Mouse (Mus musculus): ENCODE results near the gene Actl11.

The Actl11 gene

GRCm38 (mm10) chr9:107910025-107910769, 18.1 kb upstream of the Actl11 start:
- Histone ChIP-seq H3K27me3 (ENCODE audit: insufficient read depth, low read length) (peaks cover 59% of the 10 kb centered on the region), H3K9me3 (ENCODE audit: low read length) (no peaks in the 10 kb centered on the region), H3K4me3 (replicated peaks; ENCODE audit: low read length) (no peak overlapping the region), H3K36me3 (ENCODE audit: insufficient read depth, low read length) (no peaks in the 10 kb centered on the region), H3K4me1 (replicated peaks; ENCODE audit: low read depth, low read length) (peaks cover 34% of the 10 kb centered on the region)
- TF ChIP-seq NANOG (IDR thresholded peaks at IDR 0.05; ENCODE audit: borderline replicate concordance, low read length): no peak
- no peak for TF ChIP-seq CTCF (conservative IDR thresholded peaks at IDR 0.05; ENCODE audit: low read length)
- TF ChIP-seq POU5F1 (IDR thresholded peaks at IDR 0.05; ENCODE audit: borderline replicate concordance, low read length): no peak

GRCm38 (mm10) chr9:107914764-107915420, 13.4 kb upstream of the Actl11 start:
- Histone ChIP-seq H3K9me3 (ENCODE audit: low read length) (no peaks in the 10 kb centered on the region), H3K27me3 (ENCODE audit: insufficient read depth, low read length) (peaks cover 47% of the 10 kb centered on the region), H3K36me3 (ENCODE audit: insufficient read depth, low read length) (no peaks in the 10 kb centered on the region), H3K4me3 (replicated peaks; ENCODE audit: low read length) (no peak overlapping the region), H3K4me1 (replicated peaks; ENCODE audit: low read depth, low read length) (peaks cover 25% of the 10 kb centered on the region)
- TF ChIP-seq NANOG (IDR thresholded peaks at IDR 0.05; ENCODE audit: borderline replicate concordance, low read length): no peak
- TF ChIP-seq CTCF (conservative IDR thresholded peaks at IDR 0.05; ENCODE audit: low read length): no peak
- TF ChIP-seq POU5F1 (IDR thresholded peaks at IDR 0.05; ENCODE audit: borderline replicate concordance, low read length): no peak

GRCm38 (mm10) chr9:107917895-107918608, 10.2 kb upstream of the Actl11 start:
- Histone ChIP-seq H3K9me3 (ENCODE audit: low read length) (no peaks in the 10 kb centered on the region), H3K27me3 (ENCODE audit: insufficient read depth, low read length) (peaks cover 46% of the 10 kb centered on the region), H3K4me3 (replicated peaks; ENCODE audit: low read length) (no peak overlapping the region), H3K4me1 (replicated peaks; ENCODE audit: low read depth, low read length) (peaks cover 30% of the 10 kb centered on the region), H3K36me3 (ENCODE audit: insufficient read depth, low read length) (no peaks in the 10 kb centered on the region)
- no peak for TF ChIP-seq POU5F1 (IDR thresholded peaks at IDR 0.05; ENCODE audit: borderline replicate concordance, low read length)
- no peak for TF ChIP-seq NANOG (IDR thresholded peaks at IDR 0.05; ENCODE audit: borderline replicate concordance, low read length)
- no peak for TF ChIP-seq CTCF (conservative IDR thresholded peaks at IDR 0.05; ENCODE audit: low read length)

- no peak for TF ChIP-seq POU5F1 (IDR thresholded peaks at IDR 0.05; ENCODE audit: borderline replicate concordance, low read length)
- TF ChIP-seq CTCF (conservative IDR thresholded peaks at IDR 0.05; ENCODE audit: low read length): no peak
- no peak for TF ChIP-seq NANOG (IDR thresholded peaks at IDR 0.05; ENCODE audit: borderline replicate concordance, low read length)
- H3K4me1 ChIP-seq (replicated peaks; ENCODE audit: low read depth, low read length): peaks cover 38% of the 10 kb centered on the region
- no peaks in the 10 kb centered on the region for H3K9me3 ChIP-seq (ENCODE audit: low read length)
- H3K27me3 ChIP-seq (ENCODE audit: insufficient read depth, low read length): peaks cover 45% of the 10 kb centered on the region
- no peaks in the 10 kb centered on the region for H3K36me3 ChIP-seq (ENCODE audit: insufficient read depth, low read length)
- no peak overlapping the region for H3K4me3 ChIP-seq (replicated peaks; ENCODE audit: low read length)
Observed at GRCm38 (mm10) chr9:107918884-107919283, 9.4 kb upstream of the Actl11 start.

- Histone ChIP-seq H3K9me3 (ENCODE audit: low read length) (no peaks in the 10 kb centered on the region), H3K27me3 (ENCODE audit: insufficient read depth, low read length) (peaks cover 42% of the 10 kb centered on the region), H3K4me1 (replicated peaks; ENCODE audit: low read depth, low read length) (peaks cover 44% of the 10 kb centered on the region), H3K4me3 (replicated peaks; ENCODE audit: low read length) (no peak overlapping the region), H3K36me3 (ENCODE audit: insufficient read depth, low read length) (no peaks in the 10 kb centered on the region)
- no peak for TF ChIP-seq POU5F1 (IDR thresholded peaks at IDR 0.05; ENCODE audit: borderline replicate concordance, low read length)
- TF ChIP-seq NANOG (IDR thresholded peaks at IDR 0.05; ENCODE audit: borderline replicate concordance, low read length): no peak
- no peak for TF ChIP-seq CTCF (conservative IDR thresholded peaks at IDR 0.05; ENCODE audit: low read length)
Observed at GRCm38 (mm10) chr9:107919441-107919840, 8.8 kb upstream of the Actl11 start.

- Histone ChIP-seq H3K27me3 (ENCODE audit: insufficient read depth, low read length) (peaks cover 24% of the 10 kb centered on the region), H3K4me1 (replicated peaks; ENCODE audit: low read depth, low read length) (peaks cover 54% of the 10 kb centered on the region), H3K36me3 (ENCODE audit: insufficient read depth, low read length) (no peaks in the 10 kb centered on the region), H3K4me3 (replicated peaks; ENCODE audit: low read length) (no peak overlapping the region), H3K9me3 (ENCODE audit: low read length) (no peaks in the 10 kb centered on the region)
- peak; percentile 62 for TF ChIP-seq CTCF (conservative IDR thresholded peaks at IDR 0.05; ENCODE audit: low read length)
- no peak for TF ChIP-seq NANOG (IDR thresholded peaks at IDR 0.05; ENCODE audit: borderline replicate concordance, low read length)
Observed at GRCm38 (mm10) chr9:107923021-107923420, 5.2 kb upstream of the Actl11 start.

- H3K27me3 ChIP-seq (ENCODE audit: insufficient read depth, low read length): peaks cover 34% of the 10 kb centered on the region
- H3K4me1 ChIP-seq (replicated peaks; ENCODE audit: low read depth, low read length): peaks cover 45% of the 10 kb centered on the region
- H3K36me3 ChIP-seq (ENCODE audit: insufficient read depth, low read length): no peaks in the 10 kb centered on the region
- H3K4me3 ChIP-seq (replicated peaks; ENCODE audit: low read length): no peak overlapping the region
- no peaks in the 10 kb centered on the region for H3K9me3 ChIP-seq (ENCODE audit: low read length)
- TF ChIP-seq POU5F1 (IDR thresholded peaks at IDR 0.05; ENCODE audit: borderline replicate concordance, low read length) (no peak), NANOG (IDR thresholded peaks at IDR 0.05; ENCODE audit: borderline replicate concordance, low read length) (no peak), CTCF (conservative IDR thresholded peaks at IDR 0.05; ENCODE audit: low read length) (no peak)
Observed at GRCm38 (mm10) chr9:107923956-107924355, 4.3 kb upstream of the Actl11 start.

- no peak for TF ChIP-seq POU5F1 (IDR thresholded peaks at IDR 0.05; ENCODE audit: borderline replicate concordance, low read length)
- no peak for TF ChIP-seq CTCF (conservative IDR thresholded peaks at IDR 0.05; ENCODE audit: low read length)
- Histone ChIP-seq H3K4me1 (replicated peaks; ENCODE audit: low read depth, low read length) (peaks cover 44% of the 10 kb centered on the region), H3K4me3 (replicated peaks; ENCODE audit: low read length) (no peak overlapping the region), H3K27me3 (ENCODE audit: insufficient read depth, low read length) (peaks cover 47% of the 10 kb centered on the region), H3K9me3 (ENCODE audit: low read length) (no peaks in the 10 kb centered on the region), H3K36me3 (ENCODE audit: insufficient read depth, low read length) (no peaks in the 10 kb centered on the region)
Observed at GRCm38 (mm10) chr9:107925251-107925650, 3.0 kb upstream of the Actl11 start.

Measured in E14TG2a.4 (cell line).